Mouse (Mus musculus): ENCODE measurements at regions not wholly inside any gene's neighbourhood (a gene's known extent, or its start where the extent isn't known, plus 50 kb on each side); places are given as distances from the start of the nearest gene placed in this dataset.

GRCm38 (mm10) chr13:97489029-97489428 is 248.1 kb downstream of the Enc1 start:
- TF ChIP-seq POLR2A (IDR thresholded peaks at IDR 0.05; ENCODE audit: borderline replicate concordance, extremely low read depth, insufficient read depth, insufficient read length, poor library complexity, severe bottlenecking): no peak
- no peak for TF ChIP-seq CTCF (IDR thresholded peaks at IDR 0.05; ENCODE audit: borderline replicate concordance, extremely low read depth, insufficient read depth, insufficient read length)
